Mouse (Mus musculus) T-helper 2 cell (primary cell): ENCODE results near the gene Gpc5.
"Not testable (repeated sequence)": the region's sequence is repeated elsewhere in the genome, so short reads cannot be mapped to it uniquely, and the experiment has no call there.

Experiments
- in situ Hi-C: fragments of 300-600 bp; cut with MboI, MseI; formaldehyde crosslinking; loops from one replicate; pipeline ENCODE4 v1.15.1; 2025; ENCODE audit warnings: high pct_unique_total_duplicates

Gene Gpc5

DNA sequence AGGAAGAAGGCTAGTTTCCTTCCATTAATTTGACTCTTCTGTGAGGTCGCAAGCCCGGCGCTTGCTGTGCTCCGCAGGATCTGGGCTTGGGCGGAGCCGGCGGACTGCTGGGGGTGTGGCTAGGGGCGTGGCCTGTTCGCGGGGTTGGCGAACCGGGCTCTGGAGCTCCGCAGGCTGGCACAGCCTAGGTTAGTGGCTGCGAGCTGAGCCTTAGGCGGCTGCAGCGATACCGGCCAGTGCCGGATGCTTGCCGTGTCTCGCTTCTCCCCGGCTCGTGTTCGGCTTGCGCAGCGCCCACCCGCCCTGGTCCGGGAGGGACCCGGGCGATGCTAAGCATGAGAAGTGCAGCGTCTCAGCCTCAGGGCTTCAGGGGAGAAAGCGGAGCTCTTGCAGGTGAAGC, at the start of gene Gpc5:
Gpc5 (plus strand) TSS at position 135 of the 400 bp plus-strand sequence.
- in situ Hi-C loops: no loop called here

DNA sequence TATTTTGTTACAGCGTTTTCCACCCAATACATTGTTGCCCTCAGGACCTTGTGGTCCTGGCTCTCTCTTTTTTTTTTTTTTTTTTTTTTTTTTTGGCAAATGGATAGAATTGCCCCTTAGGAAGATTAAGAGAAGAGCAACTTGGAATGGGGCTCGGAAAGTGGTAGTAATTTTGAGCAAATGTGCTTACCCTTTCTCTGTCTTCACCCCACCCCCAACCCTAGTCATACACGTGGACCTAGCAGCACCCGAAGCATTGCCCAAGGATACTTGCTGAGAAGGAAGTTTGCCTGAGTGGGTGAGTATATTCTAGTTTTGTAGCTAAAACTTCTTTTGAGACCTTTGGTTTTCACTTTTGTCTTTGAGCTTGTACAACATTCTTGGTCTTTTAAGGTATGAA, 49.4 kb upstream of the Gpc5 start:
- in situ Hi-C loops: no loop called here

DNA sequence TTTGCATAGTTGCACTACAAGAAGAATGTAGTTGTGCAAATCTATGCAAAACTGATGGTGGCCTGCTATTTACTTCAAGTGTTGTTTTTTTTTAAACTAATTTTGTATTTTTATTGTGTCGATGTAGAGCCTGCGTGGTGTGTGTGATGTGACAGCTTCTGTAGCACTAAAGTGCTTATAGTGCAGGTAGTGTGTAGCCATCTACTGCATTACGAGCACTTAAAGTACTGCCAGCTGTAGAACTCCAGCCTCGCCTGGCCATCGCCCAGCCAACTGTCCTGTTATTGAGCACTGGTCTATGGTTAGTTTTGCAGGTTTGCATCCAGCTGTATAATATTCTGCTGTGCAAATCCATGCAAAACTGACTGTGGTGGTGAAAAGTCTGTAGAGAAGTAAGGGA, 48.0 kb upstream of the Gpc5 start:
- in situ Hi-C loops: no loop called here

DNA sequence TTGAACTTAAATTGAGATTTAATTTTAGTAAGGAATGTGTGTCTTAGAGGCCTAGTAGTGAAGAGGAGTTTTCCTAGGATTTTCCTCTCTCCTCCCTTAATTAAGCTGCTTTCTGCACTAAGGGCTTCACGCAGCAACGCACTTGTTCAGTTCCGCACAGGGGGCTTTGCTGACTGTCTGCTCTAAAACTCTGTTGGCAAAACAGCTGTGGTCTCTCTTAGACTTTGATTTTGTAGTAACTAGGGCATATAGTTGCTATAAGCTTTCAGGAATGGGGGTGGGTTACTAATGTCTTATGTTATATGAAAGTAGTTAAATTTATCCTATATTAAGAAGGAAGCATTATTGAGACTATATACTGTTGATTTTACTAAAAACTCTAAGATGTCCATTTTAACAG, 46.3 kb upstream of the Gpc5 start:
- in situ Hi-C loops: no loop called here

DNA sequence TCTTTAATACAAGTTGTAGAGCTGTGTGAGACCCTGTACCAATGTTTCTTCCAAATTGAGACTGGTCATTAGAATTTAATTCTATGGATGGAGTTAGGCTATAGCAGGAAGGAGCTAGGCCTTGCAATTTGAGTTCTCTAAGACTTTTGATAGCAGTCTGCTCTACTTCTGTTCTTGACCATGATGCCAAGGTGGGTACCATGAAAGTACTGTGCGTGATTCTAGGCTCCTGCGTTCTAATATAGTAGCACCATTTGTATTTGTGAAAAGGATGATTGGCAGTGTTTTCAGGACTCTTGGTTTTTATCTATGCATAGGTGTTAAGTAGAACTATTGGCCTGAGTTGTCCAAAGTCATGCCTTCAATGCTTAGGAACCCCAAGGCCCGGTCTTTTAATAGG, 44.7 kb upstream of the Gpc5 start:
- in situ Hi-C loops: no loop called here

DNA sequence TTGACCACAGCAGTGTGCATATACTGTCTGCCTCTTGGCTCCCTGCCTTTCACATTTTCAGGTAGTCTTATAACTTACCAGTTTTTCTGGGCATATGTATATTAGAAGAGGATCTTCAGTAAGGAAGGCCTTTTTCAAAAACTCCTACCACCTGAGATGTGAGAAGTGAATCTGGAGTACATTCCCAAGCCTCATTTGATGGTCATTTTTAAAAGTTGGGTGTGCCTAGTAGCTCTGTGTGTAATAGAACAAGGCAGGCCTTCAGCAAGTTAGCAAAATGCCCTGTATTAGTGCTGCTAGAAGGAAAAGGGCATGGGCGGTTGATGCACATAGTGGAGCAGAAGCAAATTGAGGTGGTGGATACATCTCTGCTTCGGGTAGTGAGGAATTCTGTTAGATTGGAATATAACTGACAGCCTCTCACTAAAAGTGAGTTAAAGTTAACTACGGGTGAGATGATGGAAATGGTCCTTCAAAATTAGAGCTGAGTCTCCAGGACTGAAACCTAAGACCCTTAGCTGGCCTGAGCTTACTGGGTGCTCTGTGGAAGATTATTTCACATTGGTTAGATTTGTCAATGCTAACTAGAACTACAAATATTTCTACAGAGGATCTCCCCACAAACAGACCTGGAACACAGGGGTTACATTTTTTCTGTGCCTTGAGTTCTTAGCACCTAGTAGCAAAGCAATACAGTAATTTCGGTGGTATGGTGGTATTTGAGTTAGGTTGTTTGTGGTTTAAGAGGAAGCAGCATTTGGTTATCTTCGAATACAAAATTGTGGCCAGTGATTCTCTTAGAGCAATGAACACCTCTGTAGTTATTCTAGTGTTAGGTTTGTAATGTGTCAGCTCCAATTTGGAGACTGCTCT, 43.8 kb upstream of the Gpc5 start:
- in situ Hi-C loops: no loop called here

DNA sequence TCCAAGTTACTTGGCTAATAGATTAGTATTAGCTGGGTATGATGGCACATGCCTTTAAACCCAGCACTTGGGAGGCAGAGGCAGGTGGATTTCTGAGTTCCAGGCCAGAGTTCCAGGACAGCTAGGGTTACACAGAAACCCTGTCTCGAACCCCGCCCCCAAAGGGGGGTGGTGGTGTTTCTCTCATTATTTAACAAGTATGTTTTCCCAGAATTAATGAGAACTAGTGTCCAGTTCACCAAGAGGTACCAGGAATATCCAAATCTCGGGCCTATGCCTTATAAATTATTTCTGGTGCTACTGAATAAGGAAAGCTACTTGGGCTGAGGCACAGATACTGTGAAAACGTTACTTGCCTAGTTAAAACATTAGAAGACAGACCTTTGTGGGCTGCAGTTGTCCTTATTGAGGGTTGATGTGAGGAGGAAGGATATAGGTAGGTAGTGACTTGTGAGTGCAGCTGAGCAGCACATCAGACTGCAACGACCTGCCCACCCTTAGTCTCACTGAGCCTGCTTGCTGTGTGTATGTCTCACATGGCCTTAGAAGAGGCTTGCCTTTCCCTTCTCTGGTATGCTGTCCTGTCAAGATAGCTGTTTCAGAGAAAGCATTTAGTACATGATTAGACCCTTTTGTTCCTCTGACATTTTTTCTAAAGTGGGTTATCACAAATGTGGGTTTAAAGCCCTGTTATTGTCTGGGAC, 43.0 kb upstream of the Gpc5 start:
- in situ Hi-C loops: no loop called here

DNA sequence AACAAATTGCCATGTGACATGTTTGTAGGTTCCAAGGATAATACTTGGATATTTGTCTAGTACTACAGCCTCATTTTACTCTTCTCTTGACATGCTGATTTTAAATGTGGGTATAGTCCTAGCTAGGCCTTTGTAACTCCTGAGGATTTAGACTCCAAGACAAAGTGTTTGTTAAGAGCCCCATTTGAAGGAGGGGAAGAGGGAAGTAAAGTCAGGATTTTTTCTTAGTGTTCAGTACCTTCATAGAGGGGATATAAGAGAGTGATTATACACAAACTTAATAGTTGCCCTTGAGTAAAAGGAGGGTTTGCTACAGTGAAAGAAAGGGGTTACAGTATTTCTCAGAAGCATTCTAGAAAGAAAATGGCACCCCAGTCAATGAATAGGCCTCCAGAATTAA, 42.2 kb upstream of the Gpc5 start:
- in situ Hi-C loops: no loop called here

DNA sequence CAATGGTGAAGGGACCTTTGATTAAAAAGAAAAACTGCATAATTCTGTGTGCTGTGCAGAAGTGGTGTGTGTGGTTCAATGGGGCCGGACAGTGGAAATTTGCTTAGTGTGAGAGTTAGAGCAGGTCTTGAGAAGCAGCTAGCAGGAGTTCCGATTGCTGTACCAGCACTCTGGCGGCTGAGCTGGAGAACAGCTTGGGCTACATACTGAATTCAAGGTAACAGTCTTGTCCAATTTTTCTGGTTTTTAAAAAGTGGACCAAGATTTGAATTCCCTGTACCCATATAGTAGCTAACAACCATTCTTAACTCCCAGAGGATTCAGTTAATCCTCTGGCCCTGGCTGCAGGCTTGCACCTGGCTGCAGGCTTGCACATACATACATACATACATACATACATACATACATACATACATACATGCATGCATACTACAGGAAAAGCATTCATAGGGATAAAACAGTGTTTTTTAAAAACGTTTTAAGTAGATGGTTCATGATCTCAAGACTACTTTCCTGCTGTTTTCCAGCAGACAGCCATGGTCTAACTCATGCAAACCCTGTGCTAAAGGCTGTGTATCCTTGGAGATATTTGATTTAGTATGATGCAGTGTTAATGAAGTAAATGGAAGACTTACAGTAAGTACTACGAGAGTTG, 40.8 kb upstream of the Gpc5 start:
- in situ Hi-C loops: no loop called here

DNA sequence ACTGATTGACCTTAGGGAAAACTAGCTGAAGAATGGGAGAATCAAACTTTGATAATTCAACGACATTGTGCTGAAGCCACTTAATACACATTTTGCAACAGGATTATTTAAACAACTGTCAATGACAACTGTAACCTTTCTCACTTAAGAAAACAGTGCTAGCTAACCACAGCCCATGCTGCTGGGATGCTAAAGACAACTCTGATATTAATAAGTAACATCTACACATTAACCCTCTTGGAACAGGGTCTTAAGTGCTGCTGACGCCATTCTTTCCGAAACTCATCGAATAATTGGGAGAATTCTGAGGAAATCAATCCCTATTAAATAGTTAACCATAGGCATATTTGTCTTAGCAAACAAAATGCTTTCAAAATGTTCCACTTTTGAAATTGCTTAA, 39.6 kb upstream of the Gpc5 start:
- in situ Hi-C loops: no loop called here

DNA sequence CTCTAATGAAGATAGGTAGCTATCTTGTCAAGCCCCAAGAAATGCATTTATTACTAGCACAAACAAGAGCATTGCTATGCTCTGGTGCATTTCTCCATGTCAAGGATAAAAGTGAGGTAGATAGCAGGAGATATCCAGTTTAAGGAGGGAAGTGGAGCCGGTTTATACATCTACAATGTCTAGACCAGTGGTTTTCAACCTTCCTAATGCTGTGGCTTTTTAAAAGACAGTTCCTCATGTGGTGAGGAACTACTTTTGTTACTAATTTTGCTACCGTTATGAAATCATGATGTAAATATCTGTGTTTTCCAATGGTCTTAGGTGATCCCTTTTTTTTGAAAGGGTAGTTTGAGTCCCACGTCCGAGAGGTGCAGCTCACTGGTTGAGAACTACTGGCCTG, 37.8 kb upstream of the Gpc5 start:
- in situ Hi-C loops: no loop called here

DNA sequence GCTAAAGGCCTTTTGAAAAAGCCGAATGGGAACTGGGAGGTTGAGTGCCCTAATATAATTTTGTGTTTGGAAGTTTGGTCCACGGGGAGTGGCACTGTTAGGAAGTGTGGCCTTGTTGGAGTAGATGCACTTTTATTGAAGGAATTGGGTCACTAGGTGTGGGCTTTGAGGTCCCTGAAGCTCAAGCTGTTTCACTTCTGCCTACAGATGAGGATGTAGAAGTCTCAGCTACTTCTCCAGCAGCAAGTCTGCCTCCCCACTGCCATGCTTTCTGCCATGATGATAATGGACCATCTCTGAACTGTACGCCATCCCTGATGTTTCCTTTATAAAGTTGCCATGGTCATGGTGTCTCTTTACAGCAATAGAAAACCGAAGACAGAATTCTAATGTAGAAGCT, 34.5 kb upstream of the Gpc5 start:
- in situ Hi-C loops: no loop called here

DNA sequence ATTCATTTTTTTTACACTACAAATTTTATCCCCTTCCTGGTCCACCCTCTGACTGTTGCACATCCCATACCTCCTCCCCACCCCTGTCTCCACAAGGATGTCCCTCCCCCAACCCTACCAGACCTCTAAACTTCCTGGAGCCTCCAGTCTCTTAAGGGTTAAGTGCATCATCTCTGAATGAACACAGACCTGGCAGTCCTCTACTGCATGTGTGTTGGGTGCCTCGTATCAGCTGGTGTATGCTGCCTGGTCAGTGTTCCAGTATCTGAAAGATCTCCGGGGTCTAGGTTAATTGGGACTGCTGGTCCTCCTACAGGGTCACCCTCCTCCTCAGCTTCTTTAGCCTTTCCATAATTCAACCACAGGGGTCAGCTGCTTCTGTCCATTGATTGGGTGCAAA, 25.9 kb upstream of the Gpc5 start:
- in situ Hi-C loops: not testable (repeated sequence)

DNA sequence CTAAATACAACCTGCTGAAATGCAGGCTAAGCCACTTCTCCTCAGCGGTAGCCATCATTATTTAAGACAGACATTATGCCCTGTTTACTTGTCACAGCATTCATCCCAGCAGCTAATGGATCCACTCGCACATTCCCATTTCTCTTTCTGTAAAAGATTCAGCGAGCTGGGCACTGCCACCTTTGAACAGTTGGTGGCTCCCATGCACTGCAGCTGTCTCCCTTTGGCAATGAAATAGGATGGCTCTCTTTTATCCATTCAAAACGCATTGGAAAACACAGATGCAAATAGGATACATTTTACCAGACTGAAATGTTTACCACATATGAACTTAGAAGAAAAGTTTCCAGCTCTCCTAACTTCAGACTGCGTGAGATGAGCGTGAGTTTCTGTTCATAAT, 21.5 kb upstream of the Gpc5 start:
- in situ Hi-C loops: no loop called here

DNA sequence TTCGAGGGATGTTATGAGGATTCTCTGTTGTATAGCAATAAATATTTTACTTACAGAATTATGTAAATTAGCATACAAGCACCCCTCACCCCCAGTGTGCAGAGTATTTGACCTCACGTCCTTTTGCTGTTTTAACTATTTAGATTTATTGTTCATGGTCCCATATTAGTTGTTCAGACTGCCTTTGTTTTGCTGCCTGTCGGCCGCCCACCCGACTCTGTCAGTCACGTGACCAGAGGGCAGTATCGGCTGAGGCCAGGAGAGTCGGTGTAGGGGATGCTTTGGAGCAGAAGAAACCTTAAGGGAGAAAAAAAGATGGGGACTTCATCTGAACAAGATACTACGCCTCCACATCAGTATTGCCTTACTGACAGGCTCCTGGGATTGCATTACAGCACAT, 14.7 kb upstream of the Gpc5 start:
- in situ Hi-C loops: no loop called here

DNA sequence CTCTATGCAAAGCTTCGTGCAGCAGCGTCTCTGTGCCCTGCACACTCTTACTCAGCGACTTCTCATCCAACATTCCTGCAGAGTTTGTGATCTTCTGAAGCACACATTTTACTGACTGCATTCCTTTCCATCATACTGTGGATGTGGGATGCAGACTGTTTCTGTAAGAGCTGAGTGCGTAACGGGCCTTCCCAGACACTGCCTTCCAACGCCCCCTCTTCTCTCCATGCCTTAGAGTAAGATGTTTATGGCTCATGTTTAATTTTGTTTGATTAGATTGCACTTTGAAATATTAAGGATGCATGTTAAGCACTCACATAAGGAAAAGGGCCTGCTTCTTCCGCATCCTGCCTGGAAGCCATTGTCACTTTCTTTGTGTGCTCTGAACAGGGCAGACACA, 14.0 kb upstream of the Gpc5 start:
- in situ Hi-C loops: no loop called here

DNA sequence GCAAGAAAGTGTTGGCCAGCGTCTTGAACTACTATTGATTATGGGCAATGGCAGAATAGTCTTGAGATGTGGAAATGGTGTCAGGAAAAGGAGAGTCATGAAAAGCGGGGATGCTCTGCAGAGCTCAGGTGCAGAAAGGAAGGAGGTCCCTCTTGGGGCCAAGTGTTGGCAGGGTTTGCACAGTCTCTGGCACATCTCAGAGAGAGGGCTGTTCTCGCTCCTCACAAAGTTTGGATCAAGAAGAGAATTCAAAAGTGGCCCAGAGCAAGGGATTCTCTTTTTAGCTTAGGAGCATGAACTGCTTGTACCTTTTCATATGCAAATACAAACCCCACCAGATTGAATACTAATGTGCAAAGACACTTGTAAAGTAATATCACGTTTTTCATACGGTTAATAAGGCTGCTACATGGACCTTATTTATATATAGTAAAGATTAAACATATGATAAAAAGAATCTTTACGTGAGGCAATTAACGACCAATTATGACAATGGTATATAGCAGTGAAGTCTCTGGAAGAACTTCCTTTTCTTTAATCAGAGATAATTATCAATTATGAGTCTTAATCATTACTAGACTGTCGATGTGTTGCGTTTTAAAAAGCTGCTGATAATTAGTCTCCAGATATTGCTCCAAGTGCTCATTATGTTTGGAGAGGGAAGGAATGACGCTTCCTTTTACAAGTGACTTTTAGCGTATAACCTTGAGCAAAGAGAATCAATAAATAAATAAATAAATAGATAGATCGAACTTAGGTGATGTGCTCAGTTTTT, 10.1 kb upstream of the Gpc5 start:
- in situ Hi-C loops: no loop called here

DNA sequence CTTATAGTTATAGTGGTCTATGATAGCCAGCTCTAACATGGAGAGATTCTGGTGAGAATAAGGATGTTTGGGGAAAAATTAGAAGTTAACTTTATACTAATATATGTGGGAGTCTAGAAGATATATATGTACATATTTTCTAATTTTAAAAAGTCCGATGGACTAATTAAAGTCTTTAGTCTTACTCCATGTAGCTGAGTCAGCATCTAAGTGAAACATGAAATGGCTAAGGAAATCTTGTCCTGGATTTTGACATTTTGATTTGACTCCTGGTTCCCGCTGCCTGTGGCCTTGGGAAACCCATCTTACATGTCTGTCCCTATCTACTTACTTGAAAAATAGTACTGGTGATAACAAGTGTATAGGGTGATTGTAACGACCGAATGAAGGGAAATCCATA, 1.5 kb upstream of the Gpc5 start:
- in situ Hi-C loops: no loop called here

DNA sequence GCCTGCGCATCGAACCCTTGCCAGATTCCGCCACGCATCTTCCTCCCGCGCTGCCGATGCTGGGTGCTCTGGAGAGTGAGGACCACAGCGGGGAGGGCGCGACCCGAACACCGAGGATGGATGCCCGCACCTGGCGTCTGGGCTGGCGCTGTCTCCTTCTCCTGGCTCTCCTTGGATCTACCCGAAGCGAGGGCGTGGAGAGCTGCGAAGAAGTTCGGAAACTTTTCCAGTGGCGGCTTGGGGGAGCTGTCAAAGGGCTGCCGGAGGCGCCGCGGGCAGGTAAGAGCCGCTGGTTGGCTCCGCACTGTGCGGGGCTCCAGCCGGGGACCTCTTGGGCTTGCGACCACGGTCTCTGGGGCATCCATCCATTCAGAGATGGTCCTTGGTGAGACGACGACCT, 495 bp downstream of the Gpc5 start:
- in situ Hi-C loops: no loop called here

DNA sequence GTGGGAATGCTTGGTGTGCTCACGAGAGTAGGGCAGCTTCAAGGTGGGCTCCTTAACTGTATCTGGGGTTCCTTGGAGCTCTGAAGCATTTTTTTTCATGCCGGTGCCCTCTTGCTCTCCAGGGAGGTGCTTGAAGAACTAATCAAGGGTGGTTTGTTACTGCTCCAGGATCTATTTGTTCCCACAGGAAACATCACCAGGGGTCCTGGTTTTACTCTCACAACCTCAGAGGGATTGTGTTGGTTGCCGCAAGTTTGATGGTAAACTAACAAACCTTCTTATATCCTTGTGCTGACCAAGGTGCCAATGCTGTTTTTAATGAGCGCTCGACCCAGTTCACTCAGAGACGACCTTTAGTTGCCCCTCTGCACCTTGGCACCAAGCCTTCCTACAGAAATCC, 937 bp downstream of the Gpc5 start:
- in situ Hi-C loops: no loop called here

DNA sequence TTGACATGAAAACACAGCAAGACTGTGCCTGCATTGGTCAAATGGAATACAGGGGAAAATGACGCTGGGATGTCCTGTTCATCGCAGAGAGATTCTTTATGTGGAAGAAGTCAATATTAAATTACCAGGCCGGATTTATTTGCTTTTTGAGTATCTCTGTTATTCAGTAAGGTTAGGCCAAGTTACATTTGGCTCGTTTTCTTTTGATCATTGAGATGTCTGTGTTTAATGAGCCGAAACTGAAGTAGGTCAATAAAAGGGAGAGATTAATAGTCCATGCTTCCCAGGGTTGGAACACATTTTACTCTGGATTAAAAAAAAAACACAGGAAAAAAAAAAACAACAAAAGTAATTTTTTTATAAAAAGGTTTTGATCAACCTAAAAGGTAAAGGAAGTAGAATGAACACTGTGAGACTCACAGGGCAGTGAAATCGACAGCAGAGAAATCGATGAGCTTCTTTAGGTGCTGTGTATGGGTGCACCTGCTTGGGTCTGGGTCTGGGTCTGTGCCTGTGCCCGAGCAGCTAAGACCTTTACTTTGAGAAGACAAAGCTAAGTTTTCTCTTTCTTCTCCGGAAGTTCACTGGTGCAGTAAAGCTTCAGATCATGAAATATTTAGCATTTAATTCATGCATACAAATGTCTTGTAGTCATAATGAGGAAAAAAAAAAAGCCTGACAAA, 8.7 kb downstream of the Gpc5 start:
- in situ Hi-C loops: no loop called here
